Mouse (Mus musculus) splenic B cell, adult 2 months (primary cell): Measurements from ENCODE around the gene Snx29.
A peak's percentile ranks its signal among the peaks of the same experiment; 100 is the strongest.

Source experiments
- DNase-seq: peaks from one replicate; pipeline ENCODE4 v3.0.0-alpha.2; 2011; ENCODE audit warnings: low read depth, low spot score
- H3K27me3 ChIP-seq: 2 replicates; pipeline ENCODE4 v1.6.1; 2012; ENCODE audit warnings: mild to moderate bottlenecking, low read length, moderate library complexity, mixed read lengths; ENCODE audit not compliant: control insufficient read depth, poor library complexity, insufficient read depth, severe bottlenecking
- H3K36me3 ChIP-seq: 2 replicates; pipeline ENCODE4 v1.6.1; 2012; ENCODE audit warnings: mild to moderate bottlenecking, low read length, moderate library complexity, mixed read lengths; ENCODE audit not compliant: control insufficient read depth, poor library complexity, insufficient read depth, severe bottlenecking

Gene Snx29

GRCm38 (mm10) chr16:11460210-11460609, 137.5 kb downstream of the Snx29 start:
- no peak for DNase-seq
- H3K36me3 ChIP-seq, result peaks cover 8% of the 10 kb centered on the region; the same call in 1 of the 2 replicates

DNA sequence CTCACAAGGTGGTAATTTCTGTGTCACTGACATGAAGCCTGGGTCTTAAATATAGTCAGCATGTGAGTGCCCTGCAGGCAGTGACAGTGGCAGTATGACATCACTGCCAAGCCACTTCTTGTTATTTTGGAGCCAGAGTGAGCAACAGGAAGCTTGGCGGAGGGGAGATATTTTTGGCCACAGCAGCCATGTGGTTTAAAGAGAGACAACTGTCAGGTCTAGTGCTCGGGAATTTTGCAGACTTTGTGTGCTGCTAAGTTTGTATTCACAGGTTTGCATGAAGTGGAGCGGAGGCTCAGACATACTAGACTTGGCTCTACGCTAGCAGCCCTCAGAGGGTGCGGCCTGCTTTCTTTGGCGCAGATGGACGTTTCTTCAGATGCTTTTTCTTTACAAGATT, 138.9 kb downstream of the Snx29 start:
- DNase-seq, result peak; percentile 69
- Histone ChIP-seq H3K36me3 (peaks cover 6% of the 10 kb centered on the region; the same call in 1 of the 2 replicates), H3K27me3 (no peaks in the 10 kb centered on the region)

More at GRCm38 (mm10) chr16:11460210-11460609, 137.5 kb downstream of the Snx29 start:
- no peaks in the 10 kb centered on the region for H3K27me3 ChIP-seq

DNA sequence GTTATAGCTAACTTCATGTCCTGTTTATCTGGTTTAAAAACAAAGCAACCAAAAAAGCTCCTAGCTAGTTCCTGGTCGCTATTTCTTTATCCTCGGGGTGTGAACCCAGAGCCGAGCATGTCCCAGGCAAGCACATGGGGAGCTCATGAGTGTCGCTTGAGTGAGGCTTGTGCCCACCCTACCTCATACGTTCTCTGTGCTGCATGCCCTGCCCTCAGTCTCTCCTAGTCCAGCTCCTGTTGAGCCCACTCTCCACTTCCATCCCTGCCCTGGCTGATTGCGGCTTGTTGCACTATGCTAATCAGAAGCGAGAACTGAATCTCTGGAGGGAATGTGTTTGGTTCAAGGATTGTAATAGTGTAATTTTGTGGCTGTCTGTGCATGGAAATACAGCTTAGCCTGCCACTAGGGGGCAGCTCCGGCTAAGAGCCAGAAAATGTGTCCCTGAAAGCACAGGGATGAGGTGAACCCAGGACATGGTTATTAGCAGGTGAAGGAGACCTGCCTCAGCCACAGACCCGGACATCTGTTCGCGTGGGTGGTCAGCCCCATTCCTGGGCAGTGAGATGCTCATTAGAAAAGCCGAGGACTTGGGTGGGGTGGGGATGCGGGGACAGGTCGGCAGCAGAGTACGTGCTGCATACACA, 145.9 kb downstream of the Snx29 start:
- H3K36me3 ChIP-seq, result peaks cover 7% of the 10 kb centered on the region
- no peaks in the 10 kb centered on the region for H3K27me3 ChIP-seq
- peak; percentile 68 for DNase-seq

- H3K27me3 ChIP-seq, result no peaks in the 10 kb centered on the region
- peaks cover 6% of the 10 kb centered on the region for H3K36me3 ChIP-seq
- DNase-seq, result no peak
These were observed 146.8 kb downstream of the Snx29 start for GRCm38 (mm10) chr16:11469491-11469890.

GRCm38 (mm10) chr16:11471246-11471645, 148.5 kb downstream of the Snx29 start:
- Histone ChIP-seq H3K27me3 (no peaks in the 10 kb centered on the region), H3K36me3 (peaks cover 6% of the 10 kb centered on the region)
- no peak for DNase-seq

DNA sequence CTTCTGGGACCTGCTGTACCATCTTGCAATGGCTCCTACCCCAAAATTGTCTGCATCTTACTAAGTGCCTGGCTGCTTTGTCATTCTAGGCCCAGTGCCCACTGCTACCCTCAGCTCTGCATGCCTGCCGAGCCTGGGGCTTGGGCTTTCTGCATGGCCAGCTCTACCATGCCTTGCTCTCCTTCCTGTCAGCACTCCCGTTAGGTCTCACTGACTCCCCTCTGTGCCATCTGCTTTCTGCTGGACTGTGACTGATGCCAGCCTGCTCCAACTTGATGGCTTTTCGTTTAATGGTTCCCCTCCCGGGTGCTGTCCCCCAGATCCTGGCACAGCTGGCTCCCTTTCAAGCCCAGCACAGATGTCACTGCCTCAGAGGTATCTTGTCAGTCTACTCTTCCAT, 150.1 kb downstream of the Snx29 start:
- no peak for DNase-seq
- peaks cover 6% of the 10 kb centered on the region for H3K36me3 ChIP-seq
- H3K27me3 ChIP-seq, result no peaks in the 10 kb centered on the region

- DNase-seq, result no peak
- Histone ChIP-seq H3K27me3 (no peaks in the 10 kb centered on the region), H3K36me3 (peaks cover 6% of the 10 kb centered on the region)
These were observed 150.8 kb downstream of the Snx29 start for GRCm38 (mm10) chr16:11473474-11473873.

GRCm38 (mm10) chr16:11473893-11474505, 151.3 kb downstream of the Snx29 start:
- H3K36me3 ChIP-seq, result peaks cover 9% of the 10 kb centered on the region
- DNase-seq, result no peak
- no peaks in the 10 kb centered on the region for H3K27me3 ChIP-seq

DNA sequence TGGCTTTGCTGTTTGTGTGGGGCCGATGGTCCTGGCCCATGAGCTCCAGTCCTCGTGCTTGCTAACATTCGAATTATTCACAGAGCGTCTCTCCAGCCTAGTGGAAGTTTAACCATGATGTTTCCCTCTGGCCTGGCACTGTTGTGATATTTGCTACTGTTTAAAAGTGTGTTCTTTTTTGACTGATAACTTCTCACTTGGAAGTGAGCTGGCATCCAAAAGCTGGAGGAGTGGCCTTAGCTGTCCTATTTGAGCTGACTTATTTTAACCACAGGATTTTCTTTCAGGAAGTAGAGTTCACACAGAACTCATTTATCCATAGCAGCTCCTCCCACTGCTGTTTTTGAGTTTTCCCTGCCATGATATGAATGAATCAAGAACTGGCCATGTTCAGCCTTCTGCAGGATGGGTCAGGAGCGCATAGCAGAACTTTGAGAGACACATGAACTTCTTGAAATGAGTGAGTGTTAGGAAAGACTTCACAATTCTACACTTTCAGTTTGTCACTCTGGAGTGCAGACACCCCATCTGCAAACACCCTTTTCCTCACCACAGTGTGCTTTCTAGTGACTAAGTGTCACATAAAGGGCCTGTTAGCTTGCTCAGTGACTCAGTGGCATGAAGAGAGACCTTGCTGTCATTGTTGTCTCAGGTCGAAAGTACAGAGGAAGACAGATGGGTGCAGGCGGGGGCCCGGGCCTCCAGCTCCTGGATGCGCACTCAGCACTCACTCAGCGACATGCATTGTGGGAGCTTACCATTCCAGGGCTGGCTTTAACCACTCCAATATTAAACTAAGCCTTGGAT, 152.6 kb downstream of the Snx29 start:
- Histone ChIP-seq H3K27me3 (no peaks in the 10 kb centered on the region), H3K36me3 (peaks cover 8% of the 10 kb centered on the region)
- DNase-seq, result no peak

GRCm38 (mm10) chr16:11476314-11476713, 153.6 kb downstream of the Snx29 start:
- H3K36me3 ChIP-seq, result peaks cover 3% of the 10 kb centered on the region; the same call in 1 of the 2 replicates
- DNase-seq, result no peak
- no peaks in the 10 kb centered on the region for H3K27me3 ChIP-seq

GRCm38 (mm10) chr16:11476968-11477367, 154.3 kb downstream of the Snx29 start:
- no peak for DNase-seq
- no peaks in the 10 kb centered on the region for H3K27me3 ChIP-seq
- peaks cover 3% of the 10 kb centered on the region; the same call in 1 of the 2 replicates for H3K36me3 ChIP-seq

- Histone ChIP-seq H3K27me3 (no peaks in the 10 kb centered on the region), H3K36me3 (peaks cover 3% of the 10 kb centered on the region; the same call in 1 of the 2 replicates)
- no peak for DNase-seq
These were observed 154.9 kb downstream of the Snx29 start for GRCm38 (mm10) chr16:11477591-11477990.

- Histone ChIP-seq H3K36me3 (peaks cover 3% of the 10 kb centered on the region; the same call in 1 of the 2 replicates), H3K27me3 (no peaks in the 10 kb centered on the region)
- no peak for DNase-seq
These were observed 156.9 kb downstream of the Snx29 start for GRCm38 (mm10) chr16:11479605-11480004.

GRCm38 (mm10) chr16:11482189-11482588, 159.5 kb downstream of the Snx29 start:
- Histone ChIP-seq H3K36me3 (peaks cover 3% of the 10 kb centered on the region; the same call in 1 of the 2 replicates), H3K27me3 (no peaks in the 10 kb centered on the region)
- no peak for DNase-seq

- Histone ChIP-seq H3K36me3 (no peaks in the 10 kb centered on the region), H3K27me3 (no peaks in the 10 kb centered on the region)
- peak; percentile 31 for DNase-seq
These were observed 172.2 kb downstream of the Snx29 start for GRCm38 (mm10) chr16:11494895-11495294.
